Mouse (Mus musculus) limb, embryonic 14.5 days (tissue): ENCODE measurements around the gene Tars2. TPM values are rescaled to one million over a fixed set of nuclear protein-coding genes. Genes with fewer than 3 reads are reported as not detected.

Experiments
- ATAC-seq: fragments of 200-750 bp; cut with Nextera tagmentation; 2 replicates; pipeline ENCODE4 v1.8.0; 2017; ENCODE audit warnings: low read depth, moderate number of reproducible peaks, moderate TSS enrichment; ENCODE audit not compliant: low FRiP score
- DNase-seq: peaks from one replicate; pipeline ENCODE4 v3.0.0-alpha.2; 2015; ENCODE audit warnings: low spot score
- H3K27ac ChIP-seq: fragments of 300-500 bp; sonication (generic); replicated peaks from 2 replicates; pipeline ENCODE4 v1.5.1; 2014; ENCODE audit warnings: low read depth, mild to moderate bottlenecking, low read length, moderate library complexity, mixed read lengths
- H3K27me3 ChIP-seq: fragments of 300-500 bp; sonication (generic); 2 replicates; pipeline ENCODE4 v1.6.1; 2014; ENCODE audit warnings: low read length, mixed read lengths; ENCODE audit not compliant: control insufficient read depth, insufficient read depth
- H3K36me3 ChIP-seq: fragments of 300-500 bp; sonication (generic); 2 replicates; pipeline ENCODE4 v1.6.1; 2014; ENCODE audit warnings: mild to moderate bottlenecking, low read length, moderate library complexity, mixed read lengths; ENCODE audit not compliant: control insufficient read depth, insufficient read depth
- H3K4me1 ChIP-seq: fragments of 300-500 bp; sonication (generic); 2 replicates; pipeline ENCODE4 v1.6.1; 2014; ENCODE audit warnings: antibody characterized with exemption, low read length, mixed read lengths; ENCODE audit not compliant: control insufficient read depth, insufficient read depth
- H3K4me2 ChIP-seq: fragments of 300-500 bp; sonication (generic); replicated peaks from 2 replicates; pipeline ENCODE4 v1.6.1; 2014; ENCODE audit warnings: low read depth, mild to moderate bottlenecking, low read length, moderate library complexity; ENCODE audit not compliant: severe bottlenecking
- H3K4me3 ChIP-seq: fragments of 300-500 bp; sonication (generic); replicated peaks from 2 replicates; pipeline ENCODE4 v1.5.1; 2014; ENCODE audit warnings: low read length
- H3K9ac ChIP-seq: fragments of 300-500 bp; sonication (generic); 2 replicates; pipeline ENCODE4 v1.6.1; 2014; ENCODE audit warnings: mild to moderate bottlenecking, low read depth, low read length, moderate library complexity; ENCODE audit not compliant: severe bottlenecking
- H3K9me3 ChIP-seq: fragments of 300-500 bp; sonication (generic); 2 replicates; pipeline ENCODE4 v1.6.1; 2016; ENCODE audit warnings: low read length; ENCODE audit not compliant: control insufficient read depth
- POLR2A ChIP-seq: fragments of 200-500 bp; IDR thresholded peaks from 2 replicates; pipeline ENCODE4 v1.8.0; 2012; ENCODE audit warnings: inconsistent platforms, mild to moderate bottlenecking, moderate library complexity, borderline replicate concordance; ENCODE audit not compliant: insufficient read depth, insufficient read length; ENCODE audit errors: extremely low read depth
- WGBS: fragments of 180-500 bp; shearing (Covaris S2); extraction: QIAGEN DNeasy Blood & Tissue Kit; methylation state at CpG from one replicate; pipeline ENCODE4 v1.1.7; 2014; 5-methylcytosine and 5-hydroxymethylcytosine counted together
- polyA plus RNA-seq, 2 experiments: library from polyadenylated mRNA; depleted of rRNA in 1 of 2; stranded (reverse) in 1 of 2; unstranded in 1 of 2; fragments of >200 nt; fragmentation: Nextera tagmentation in 1 of 2; extraction: Ambion mirVana in 1 of 2; gene quantifications; 2 replicates each; pipeline versions ENCODE4 v1.2.1 to v1.2.3; 2012 to 2014

The Tars2 gene
- polyA plus RNA-seq, 2 experiments, result 40.3 to 40.9 TPM

- H3K4me3 ChIP-seq, result no peak overlapping the region
- DNase-seq (no peak), ATAC-seq (no peak)
- TF ChIP-seq POLR2A, result no peak
- peaks cover 54% of the 10 kb centered on the region for H3K36me3 ChIP-seq
- no peak overlapping the region for H3K4me2 ChIP-seq
- H3K27me3 ChIP-seq, result no peaks in the 10 kb centered on the region
- H3K9ac ChIP-seq, result no peak overlapping the region
- 74% methylated on average over 6 of the region's 6 CpGs for WGBS
- 0 out of 2 replicates have a peak, but pooled peaks cover 2% of the 10 kb centered on the region for H3K4me1 ChIP-seq
- no peak overlapping the region for H3K27ac ChIP-seq
- no peaks in the 10 kb centered on the region for H3K9me3 ChIP-seq
These were observed 3.0 kb upstream of the Tars2 start for GRCm38 (mm10) chr3:95762961-95763360.

- TF ChIP-seq POLR2A, result no peak
- DNase-seq (no peak), ATAC-seq (no peak)
- Histone ChIP-seq H3K27ac (no peak overlapping the region), H3K4me3 (no peak overlapping the region), H3K9ac (no peak overlapping the region), H3K9me3 (no peaks in the 10 kb centered on the region), H3K27me3 (no peaks in the 10 kb centered on the region), H3K4me2 (no peak overlapping the region), H3K4me1 (0 out of 2 replicates have a peak, but pooled peaks cover 2% of the 10 kb centered on the region), H3K36me3 (peaks cover 44% of the 10 kb centered on the region)
- 83% methylated on average over 4 of the region's 4 CpGs for WGBS
These were observed 1.8 kb upstream of the Tars2 start for GRCm38 (mm10) chr3:95761771-95762170.

- H3K4me2 ChIP-seq, result no peak overlapping the region
- peaks cover 33% of the 10 kb centered on the region for H3K36me3 ChIP-seq
- no peak for TF ChIP-seq POLR2A
- no peak overlapping the region for H3K9ac ChIP-seq
- H3K27ac ChIP-seq, result no peak overlapping the region
- H3K9me3 ChIP-seq, result no peaks in the 10 kb centered on the region
- ATAC-seq (no peak), DNase-seq (no peak)
- H3K27me3 ChIP-seq, result no peaks in the 10 kb centered on the region
- no peak overlapping the region for H3K4me3 ChIP-seq
- 0 out of 2 replicates have a peak, but pooled peaks cover 2% of the 10 kb centered on the region for H3K4me1 ChIP-seq
These were observed 650 bp upstream of the Tars2 start for GRCm38 (mm10) chr3:95760656-95761055.

- no peak overlapping the region for H3K9ac ChIP-seq
- H3K9me3 ChIP-seq, result no peaks in the 10 kb centered on the region
- WGBS, result 63% methylated on average over 9 of the region's 9 CpGs
- TF ChIP-seq POLR2A, result no peak
- no peak overlapping the region for H3K27ac ChIP-seq
- no peak overlapping the region for H3K4me2 ChIP-seq
- H3K4me1 ChIP-seq, result peaks cover 5% of the 10 kb centered on the region; the same call in 1 of the 2 replicates
- DNase-seq, result no peak
- no peak for ATAC-seq
- H3K27me3 ChIP-seq, result no peaks in the 10 kb centered on the region
- no peak overlapping the region for H3K4me3 ChIP-seq
- H3K36me3 ChIP-seq, result peaks cover 12% of the 10 kb centered on the region
These were observed 1.4 kb downstream of the Tars2 start for GRCm38 (mm10) chr3:95758467-95759218.

DNA sequence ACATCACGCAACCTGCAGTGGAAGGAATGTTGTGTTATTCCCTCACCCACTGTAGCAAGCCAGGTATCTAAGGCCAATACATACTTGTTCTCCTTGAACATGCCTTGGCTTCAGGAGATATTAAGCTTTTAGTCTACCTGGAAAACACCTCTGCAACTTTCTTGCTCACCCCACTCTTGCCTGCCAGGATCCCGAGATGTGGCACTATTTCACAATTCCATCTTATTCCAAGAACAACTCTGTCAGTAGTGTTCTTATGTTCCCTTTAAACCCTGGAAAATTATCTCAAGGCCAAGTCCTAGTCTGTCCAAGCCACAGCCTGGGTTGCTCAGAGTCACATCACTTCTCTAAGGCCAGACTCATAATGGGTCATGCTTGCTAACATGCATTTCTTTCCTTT lies 3.2 kb downstream of the Tars2 start:
- Histone ChIP-seq H3K9me3 (no peaks in the 10 kb centered on the region), H3K4me1 (peaks cover 7% of the 10 kb centered on the region; the same call in 1 of the 2 replicates), H3K27me3 (no peaks in the 10 kb centered on the region), H3K9ac (no peak overlapping the region), H3K36me3 (peaks cover 19% of the 10 kb centered on the region), H3K27ac (no peak overlapping the region), H3K4me3 (no peak overlapping the region), H3K4me2 (no peak overlapping the region)
- no peak for DNase-seq
- TF ChIP-seq POLR2A, result no peak
- no peak for ATAC-seq
- 78% methylated on average over 2 of the region's 2 CpGs for WGBS
